Mouse (Mus musculus) liver, adult 2 months (tissue): ENCODE data around the gene Afdn. TPM values are rescaled to one million over a fixed set of nuclear protein-coding genes. Genes with fewer than 3 reads are reported as not detected.
A peak's percentile ranks its signal among the peaks of the same experiment; 100 is the strongest.

ENCODE experiments used
- DNase-seq: peaks from one replicate; pipeline ENCODE4 v3.0.0-alpha.2; 2011; ENCODE audit warnings: low read depth, low spot score; ENCODE audit errors: extremely low read depth
- H3K27ac ChIP-seq: fragments of 200-500 bp; replicated peaks from 2 replicates; pipeline ENCODE4 v1.5.1; 2012; ENCODE audit warnings: low read depth, mild to moderate bottlenecking, control low read depth, inconsistent platforms, low read length; ENCODE audit not compliant: insufficient read depth
- H3K27me3 ChIP-seq: fragments of 200-500 bp; 2 replicates; pipeline ENCODE4 v1.6.1; 2012; ENCODE audit warnings: mild to moderate bottlenecking, moderate library complexity, low read length, inconsistent platforms; ENCODE audit not compliant: control insufficient read depth, insufficient read depth
- H3K36me3 ChIP-seq: fragments of 200-500 bp; 2 replicates; pipeline ENCODE4 v1.6.1; 2012; ENCODE audit warnings: low read length, inconsistent platforms; ENCODE audit not compliant: control insufficient read depth, insufficient read depth
- H3K4me1 ChIP-seq: fragments of 200-500 bp; 2 replicates; pipeline ENCODE4 v1.6.1; 2011; ENCODE audit warnings: low read length; ENCODE audit not compliant: control insufficient read depth, insufficient read depth
- H3K4me3 ChIP-seq: fragments of 200-500 bp; 2 replicates; pipeline ENCODE4 v1.5.1; 2011; ENCODE audit warnings: low read depth, mild to moderate bottlenecking, control low read depth, low read length, moderate library complexity; ENCODE audit not compliant: insufficient read depth
- H3K79me2 ChIP-seq: fragments of 200-500 bp; 2 replicates; pipeline ENCODE4 v1.6.1; 2012; ENCODE audit warnings: inconsistent platforms, mild to moderate bottlenecking, low read length, moderate library complexity; ENCODE audit not compliant: control insufficient read depth, insufficient read depth
- H3K9ac ChIP-seq: fragments of 200-500 bp; 2 replicates; pipeline ENCODE4 v1.6.1; 2012; ENCODE audit warnings: low read depth, mild to moderate bottlenecking, control low read depth, inconsistent platforms, low read length
- CTCF ChIP-seq: fragments of 200-500 bp; IDR thresholded peaks from 2 replicates; pipeline ENCODE4 v1.5.1; 2011; ENCODE audit warnings: low read depth, low read length, control low read depth
- POLR2A ChIP-seq: fragments of 200-500 bp; IDR thresholded peaks from 2 replicates; pipeline ENCODE4 v1.6.1; 2011; ENCODE audit warnings: low read length, control low read depth; ENCODE audit not compliant: insufficient read depth; ENCODE audit errors: extremely low read depth
- WGBS: fragments of 180-500 bp; shearing (Covaris S2); methylation state at CpG from one replicate; pipeline ENCODE4 v1.1.7; 2018; 5-methylcytosine and 5-hydroxymethylcytosine counted together
- polyA plus RNA-seq: library from polyadenylated mRNA; depleted of rRNA; stranded (reverse); fragments of >200 nt; gene quantifications from 2 replicates; pipeline ENCODE4 v1.2.3, GENCODE M21; 2012
- total RNA-seq: library from RNA; depleted of rRNA; stranded (reverse); fragments of >200 nt; gene quantifications from 2 replicates; pipeline ENCODE4 v1.2.3, GENCODE M21; 2014

Gene Afdn
- total and polyA plus RNA-seq, 2 experiments, result 15.9 to 41.3 TPM

GRCm38 (mm10) chr17:13744824-13745223 is 15.5 kb upstream of the Afdn start:
- H3K79me2 ChIP-seq, result no peaks in the 10 kb centered on the region
- 48% methylated on average over 4 of the region's 4 CpGs for WGBS
- H3K4me1 ChIP-seq, result peaks cover 3% of the 10 kb centered on the region; the same call in 1 of the 2 replicates
- TF ChIP-seq POLR2A (no peak), CTCF (no peak)
- no peak overlapping the region for H3K27ac ChIP-seq
- no peak overlapping the region for H3K4me3 ChIP-seq
- H3K27me3 ChIP-seq, result no peaks in the 10 kb centered on the region
- no peaks in the 10 kb centered on the region for H3K36me3 ChIP-seq
- H3K9ac ChIP-seq, result no peak overlapping the region
- peak; percentile 31 for DNase-seq

GRCm38 (mm10) chr17:13745373-13745772 is 15.0 kb upstream of the Afdn start:
- H3K36me3 ChIP-seq, result no peaks in the 10 kb centered on the region
- H3K4me3 ChIP-seq, result no peak overlapping the region
- 70% methylated on average over 2 of the region's 2 CpGs for WGBS
- peaks cover 3% of the 10 kb centered on the region; the same call in 1 of the 2 replicates for H3K4me1 ChIP-seq
- H3K27ac ChIP-seq, result no peak overlapping the region
- H3K9ac ChIP-seq, result no peak overlapping the region
- TF ChIP-seq CTCF, result no peak
- TF ChIP-seq POLR2A, result no peak
- DNase-seq, result no peak
- no peaks in the 10 kb centered on the region for H3K79me2 ChIP-seq
- H3K27me3 ChIP-seq, result no peaks in the 10 kb centered on the region

GRCm38 (mm10) chr17:13746330-13746729 is 14.0 kb upstream of the Afdn start:
- H3K79me2 ChIP-seq, result no peaks in the 10 kb centered on the region
- WGBS, result 72% methylated on average over 6 of the region's 6 CpGs
- no peak overlapping the region for H3K4me3 ChIP-seq

GRCm38 (mm10) chr17:13747681-13748080 is 12.7 kb upstream of the Afdn start:
- peaks cover 3% of the 10 kb centered on the region; the same call in 1 of the 2 replicates for H3K4me1 ChIP-seq
- H3K79me2 ChIP-seq, result no peaks in the 10 kb centered on the region
- no peak overlapping the region for H3K4me3 ChIP-seq
- H3K9ac ChIP-seq, result no peak overlapping the region
- no peaks in the 10 kb centered on the region for H3K36me3 ChIP-seq
- no peak for DNase-seq
- H3K27me3 ChIP-seq, result no peaks in the 10 kb centered on the region
- TF ChIP-seq CTCF (no peak), POLR2A (no peak)
- WGBS, result 92% methylated on average over 9 of the region's 9 CpGs
- H3K27ac ChIP-seq, result no peak overlapping the region

More at GRCm38 (mm10) chr17:13746330-13746729, 14.0 kb upstream of the Afdn start:
- no peak for DNase-seq
- H3K36me3 ChIP-seq, result no peaks in the 10 kb centered on the region
- TF ChIP-seq CTCF (no peak), POLR2A (no peak)
- no peak overlapping the region for H3K9ac ChIP-seq
- peaks cover 3% of the 10 kb centered on the region; the same call in 1 of the 2 replicates for H3K4me1 ChIP-seq
- no peaks in the 10 kb centered on the region for H3K27me3 ChIP-seq
- no peak overlapping the region for H3K27ac ChIP-seq

- 94% methylated on average over 4 of the region's 4 CpGs for WGBS
- TF ChIP-seq POLR2A (no peak), CTCF (no peak)
- H3K79me2 ChIP-seq, result no peaks in the 10 kb centered on the region
- no peak overlapping the region for H3K27ac ChIP-seq
- H3K36me3 ChIP-seq, result no peaks in the 10 kb centered on the region
- H3K4me3 ChIP-seq, result no peak overlapping the region
- H3K27me3 ChIP-seq, result no peaks in the 10 kb centered on the region
- peaks cover 3% of the 10 kb centered on the region; the same call in 1 of the 2 replicates for H3K4me1 ChIP-seq
- DNase-seq, result no peak
- H3K9ac ChIP-seq, result no peak overlapping the region
These were observed 11.3 kb upstream of the Afdn start for GRCm38 (mm10) chr17:13749027-13749426.

- WGBS, result 81% methylated on average over 4 of the region's 4 CpGs
- TF ChIP-seq CTCF, result no peak
- no peak for TF ChIP-seq POLR2A
These were observed 6.4 kb upstream of the Afdn start for GRCm38 (mm10) chr17:13753918-13754317.

More at GRCm38 (mm10) chr17:13753918-13754317, 6.4 kb upstream of the Afdn start:
- no peaks in the 10 kb centered on the region for H3K79me2 ChIP-seq
- no peaks in the 10 kb centered on the region for H3K36me3 ChIP-seq
- no peak overlapping the region for H3K4me3 ChIP-seq
- H3K9ac ChIP-seq, result no peak overlapping the region
- no peaks in the 10 kb centered on the region for H3K27me3 ChIP-seq
- H3K4me1 ChIP-seq, result no peaks in the 10 kb centered on the region
- DNase-seq, result no peak
- no peak overlapping the region for H3K27ac ChIP-seq
